Mouse (Mus musculus): ENCODE measurements at regions not wholly inside any gene's neighbourhood (a gene's known extent, or its start where the extent isn't known, plus 50 kb on each side); places are given as distances from the start of the nearest gene placed in this dataset.

DNA sequence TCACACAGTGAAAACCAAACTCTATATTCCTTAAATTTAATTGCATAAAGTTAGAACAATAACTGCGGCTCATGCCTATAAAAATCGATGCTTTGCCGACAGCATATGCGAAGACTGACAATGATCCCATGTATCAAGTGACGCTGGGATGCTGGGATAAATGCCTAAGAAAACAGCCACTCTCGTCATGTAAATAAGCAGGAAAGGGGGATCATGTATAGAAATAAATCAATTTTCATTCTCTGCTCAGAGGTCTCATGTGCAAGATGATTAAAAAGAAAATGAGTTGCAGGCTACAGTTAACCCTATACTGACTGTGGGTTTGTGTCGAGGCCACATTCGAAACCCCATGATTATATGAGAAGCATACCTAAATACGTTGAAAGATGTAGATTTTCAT, 411.2 kb downstream of the Rnd3 start:
- TF ChIP-seq CTCF (IDR thresholded peaks at IDR 0.05; ENCODE audit: borderline replicate concordance, insufficient read depth, low read length) (no peak), POLR2A (IDR thresholded peaks at IDR 0.05; ENCODE audit: low read depth, low read length) (no peak)
